Mouse (Mus musculus) liver, postnatal 0 days (tissue): Measurements from ENCODE around the gene Pomgnt1. TPM values are rescaled to one million over a fixed set of nuclear protein-coding genes. Genes with fewer than 3 reads are reported as not detected.

Source experiments
- ATAC-seq: fragments of 200-750 bp; cut with Nextera tagmentation; 2 replicates; pipeline ENCODE4 v1.8.0; 2017; ENCODE audit warnings: mild to moderate bottlenecking, moderate library complexity
- DNase-seq: peaks from one replicate; pipeline ENCODE4 v3.0.0-alpha.2; 2016
- H3K27ac ChIP-seq: fragments of 300-500 bp; sonication (generic); 2 replicates; pipeline ENCODE4 v1.5.1; 2014; ENCODE audit warnings: antibody characterized with exemption, moderate library complexity, mild to moderate bottlenecking, low read depth
- H3K27me3 ChIP-seq: fragments of 300-500 bp; sonication (generic); 2 replicates; pipeline ENCODE4 v1.6.1; 2014; ENCODE audit warnings: low read length, control low read depth, mixed read lengths; ENCODE audit not compliant: insufficient read depth
- H3K36me3 ChIP-seq: fragments of 300-500 bp; sonication (generic); replicated peaks from 2 replicates; pipeline ENCODE4 v1.6.1; 2014; ENCODE audit warnings: mild to moderate bottlenecking, control low read depth, low read length, moderate library complexity, mixed read lengths; ENCODE audit not compliant: insufficient read depth
- H3K4me1 ChIP-seq: fragments of 300-500 bp; sonication (generic); 2 replicates; pipeline ENCODE4 v1.6.1; 2014; ENCODE audit warnings: antibody characterized with exemption, mild to moderate bottlenecking, control low read depth; ENCODE audit not compliant: insufficient read depth
- H3K4me2 ChIP-seq: fragments of 300-500 bp; sonication (generic); 2 replicates; pipeline ENCODE4 v1.6.1; 2014; ENCODE audit warnings: low read depth, mild to moderate bottlenecking, low read length, moderate library complexity, mixed read lengths
- H3K4me3 ChIP-seq: fragments of 300-500 bp; sonication (generic); 2 replicates; pipeline ENCODE4 v1.5.1; 2014; ENCODE audit warnings: low read depth, low read length
- H3K9ac ChIP-seq: fragments of 300-500 bp; sonication (generic); replicated peaks from 2 replicates; pipeline ENCODE4 v1.6.1; 2014; ENCODE audit warnings: mild to moderate bottlenecking, moderate library complexity
- H3K9me3 ChIP-seq: fragments of 300-500 bp; sonication (generic); 2 replicates; pipeline ENCODE4 v1.6.1; 2016; ENCODE audit warnings: mild to moderate bottlenecking, control low read depth, low read length, mixed read lengths
- CTCF ChIP-seq: sonication (generic); IDR thresholded peaks from 2 replicates; pipeline ENCODE4 v1.5.1; 2016; ENCODE audit warnings: antibody characterized with exemption, low read depth
- EP300 ChIP-seq: IDR thresholded peaks from 2 replicates; pipeline ENCODE4 v1.6.1; 2016; ENCODE audit warnings: antibody characterized with exemption, low read depth, mild to moderate bottlenecking
- WGBS: fragments of 180-500 bp; shearing (Covaris S2); extraction: QIAGEN DNeasy Blood & Tissue Kit; methylation state at CpG from one replicate; pipeline ENCODE4 v1.1.7; 2014; ENCODE audit not compliant: insufficient replicate concordance; 5-methylcytosine and 5-hydroxymethylcytosine counted together
- polyA plus RNA-seq: library from polyadenylated mRNA; unstranded; fragments of >200 nt; fragmentation: Nextera tagmentation; extraction: Ambion mirVana; gene quantifications from 2 replicates; pipeline ENCODE4 v1.2.1, GENCODE M21; 2015

The Pomgnt1 gene
- polyA plus RNA-seq = 8.8 and 9.2 TPM in 2 replicates

GRCm38 (mm10) chr4:116123602-116124519 lies at the start of gene Pomgnt1, which contains the start of gene Rad54l:
TSS of gene Pomgnt1 (plus strand) at chr4:116123840.
TSS of gene Rad54l (minus strand) at chr4:116123690.
- H3K27ac ChIP-seq = peak within 1 kb of the TSS; percentile 71
- H3K9me3 ChIP-seq = no peaks in the 10 kb centered on the region
- H3K4me1 ChIP-seq = peaks cover 23% of the 10 kb centered on the region; the same call in 1 of the 2 replicates
- H3K9ac ChIP-seq = peak within 1 kb of the TSS; percentile 77
- TF ChIP-seq EP300 (no peak), CTCF (peak; percentile 36)
- peak within 1 kb of the TSS; percentile 80 for H3K4me2 ChIP-seq
- ATAC-seq (peak; percentile 98), DNase-seq (peak; percentile 87)
- H3K36me3 ChIP-seq = no peaks in the 10 kb centered on the region
- H3K27me3 ChIP-seq = no peaks in the 10 kb centered on the region
- 5% methylated on average over 24 of the region's 24 CpGs for WGBS
- peak within 1 kb of the TSS; percentile 80 for H3K4me3 ChIP-seq

- peak overlapping the region; percentile 96 for H3K9ac ChIP-seq
- peak overlapping the region; percentile 99 for H3K27ac ChIP-seq
- ATAC-seq (no peak), DNase-seq (no peak)
- H3K4me3 ChIP-seq = peak overlapping the region; percentile 66
- WGBS = under 1% methylated on average over 8 of the region's 8 CpGs
- H3K9me3 ChIP-seq = no peaks in the 10 kb centered on the region
- TF ChIP-seq EP300 (no peak), CTCF (peak; percentile 67)
- peaks cover 20% of the 10 kb centered on the region for H3K4me1 ChIP-seq
- peaks cover 12% of the 10 kb centered on the region for H3K36me3 ChIP-seq
- peak overlapping the region; percentile 80 for H3K4me2 ChIP-seq
- no peaks in the 10 kb centered on the region for H3K27me3 ChIP-seq
Observed at GRCm38 (mm10) chr4:116074145-116074675, 49.4 kb upstream of the Pomgnt1 start.

- TF ChIP-seq CTCF (peak; percentile 29), EP300 (peak; percentile 86)
- WGBS = under 1% methylated on average over 55 of the region's 55 CpGs
- Histone ChIP-seq H3K27me3 (no peaks in the 10 kb centered on the region), H3K36me3 (peaks cover 6% of the 10 kb centered on the region), H3K9ac (peak within 1 kb of the TSS; percentile 96), H3K4me2 (peak within 1 kb of the TSS; percentile 80), H3K4me1 (peaks cover 20% of the 10 kb centered on the region), H3K4me3 (peak within 1 kb of the TSS; percentile 66), H3K27ac (peak within 1 kb of the TSS; percentile 99), H3K9me3 (no peaks in the 10 kb centered on the region)
- peak; percentile 96 for DNase-seq
- peak; percentile 92 for ATAC-seq
Observed at GRCm38 (mm10) chr4:116074861-116075620, 48.6 kb upstream of the Pomgnt1 start, which contains the start of the genes Uqcrh and Lrrc41. TSS of gene Uqcrh (minus strand) at chr4:116075071. TSS of gene Lrrc41 (plus strand) at chr4:116075269.

- ATAC-seq = peak; percentile 68
- Histone ChIP-seq H3K9ac (peak overlapping the region; percentile 96), H3K4me3 (peak overlapping the region; percentile 66), H3K27me3 (no peaks in the 10 kb centered on the region), H3K4me2 (peak overlapping the region; percentile 80), H3K9me3 (no peaks in the 10 kb centered on the region), H3K27ac (peak overlapping the region; percentile 99), H3K36me3 (peaks cover 9% of the 10 kb centered on the region; the same call in 1 of the 2 replicates), H3K4me1 (peaks cover 20% of the 10 kb centered on the region)
- WGBS = under 1% methylated on average over 71 of the region's 77 CpGs
- TF ChIP-seq CTCF (peak; percentile 44), EP300 (no peak)
- peak; percentile 82 for DNase-seq
Observed at GRCm38 (mm10) chr4:116075631-116076368, 47.8 kb upstream of the Pomgnt1 start.
